Comparison of ENCODE assay signal across 32 mouse cellular contexts in genomic region chr12:32008728-32009127, GRCm38 (mm10). TPM values are rescaled to one million over a fixed set of nuclear protein-coding genes. Genes with fewer than 3 reads are reported as not detected.
DNase-seq lines count a peak whose midpoint lies in the region; ATAC-seq and TF ChIP-seq lines count a peak whose summit lies in the region.
"Had no signal": no experiment of that assay in that cellular context is flagged by ENCODE, and none has a peak within 500 bp of the region (broad histone marks: within the 10 kb centered on the region; RNA-seq: fewer than 3 reads in every experiment).

No protein-coding gene starts in this region.

- no peak for TF ChIP-seq EP300 in liver, postnatal 0 days (IDR thresholded peaks at IDR 0.05; ENCODE audit: low read depth)

- no peak overlapping the region for H3K4me3 ChIP-seq in thymus, adult 2 months (ENCODE audit: control insufficient read depth, insufficient read depth, low read length)
- H3K4me3 ChIP-seq in brown adipose tissue, adult 24 weeks (ENCODE audit: insufficient read depth, low read depth, low read length), result no peak overlapping the region
- no peak overlapping the region for H3K4me3 ChIP-seq in liver, postnatal 0 days (ENCODE audit: low read depth, low read length)
- H3K4me3 ChIP-seq in forebrain, embryonic 12.5 days (replicated peaks), result no peak overlapping the region
- H3K4me3 ChIP-seq: embryonic facial prominence, embryonic 10.5 days; embryonic facial prominence, embryonic 15.5 days; forebrain, embryonic 13.5 days; heart, embryonic 13.5 days; hindbrain, embryonic 10.5 days; hindbrain, embryonic 15.5 days; kidney, embryonic 15.5 days had no signal

- H3K9ac ChIP-seq in liver, postnatal 0 days (replicated peaks), result no peak overlapping the region
- no peak overlapping the region for H3K9ac ChIP-seq in forebrain, embryonic 12.5 days
- H3K9ac ChIP-seq: embryonic facial prominence, embryonic 15.5 days; forebrain, embryonic 13.5 days; heart, embryonic 13.5 days; hindbrain, embryonic 15.5 days; kidney, embryonic 15.5 days had no signal

- H3K27ac ChIP-seq in thymus, adult 2 months (ENCODE audit: control insufficient read depth, insufficient read depth, low read length), result peak overlapping the region; percentile 18
- peak overlapping the region; percentile 7; the same call in 1 of the 2 replicates for H3K27ac ChIP-seq in brown adipose tissue, adult 24 weeks (replicated peaks; ENCODE audit: low read depth, low read length)
- H3K27ac ChIP-seq in liver, postnatal 0 days (ENCODE audit: low read depth), result no peak overlapping the region; the same call in 1 of the 2 replicates
- no peak overlapping the region for H3K27ac ChIP-seq in forebrain, embryonic 12.5 days
- H3K27ac ChIP-seq: embryonic facial prominence, embryonic 15.5 days; forebrain, embryonic 13.5 days; heart, embryonic 13.5 days; hindbrain, embryonic 10.5 days; hindbrain, embryonic 15.5 days; stomach, postnatal 0 days had no signal

- no peak overlapping the region for H3K4me2 ChIP-seq in liver, postnatal 0 days (ENCODE audit: low read depth, low read length)
- H3K4me2 ChIP-seq in forebrain, embryonic 12.5 days, result no peak overlapping the region
- H3K4me2 ChIP-seq: embryonic facial prominence, embryonic 15.5 days; forebrain, embryonic 13.5 days; heart, embryonic 13.5 days; hindbrain, embryonic 15.5 days; kidney, embryonic 15.5 days had no signal

- ATAC-seq in liver, postnatal 0 days, result no peak
- ATAC-seq in monocyte, adult 5-6 weeks (replicated peaks; ENCODE audit: insufficient number of reproducible peaks, low FRiP score, low TSS enrichment, poor library complexity, severe bottlenecking), result 0 out of 2 replicates have a peak, but pooled peaks have one; percentile 32
- ATAC-seq in forebrain, embryonic 12.5 days (ENCODE audit: low FRiP score), result no peak
- ATAC-seq: forebrain, embryonic 13.5 days; inflammation-experienced regulatory T-cells, adult 6 months; lung, postnatal 0 days had no signal

- H3K9me3 ChIP-seq in liver, postnatal 0 days (ENCODE audit: low read length), result no peaks in the 10 kb centered on the region
- peaks cover 8% of the 10 kb centered on the region for H3K9me3 ChIP-seq in forebrain, embryonic 12.5 days
- H3K9me3 ChIP-seq: embryonic facial prominence, embryonic 15.5 days; forebrain, embryonic 13.5 days; hindbrain, embryonic 15.5 days; kidney, embryonic 15.5 days had no signal

- 25% methylated on average over 5 of the region's 5 CpGs for WGBS in thymus, adult 2 months
- WGBS in liver, postnatal 0 days (ENCODE audit: insufficient replicate concordance), result 59% methylated on average over 5 of the region's 5 CpGs
- 85% methylated on average over 5 of the region's 5 CpGs for WGBS in forebrain, embryonic 12.5 days

- H3K36me3 ChIP-seq in thymus, adult 2 months (ENCODE audit: control insufficient read depth, insufficient read depth, low read length), result no peaks in the 10 kb centered on the region
- no peaks in the 10 kb centered on the region for H3K36me3 ChIP-seq in liver, postnatal 0 days (replicated peaks; ENCODE audit: insufficient read depth, low read length)
- no peaks in the 10 kb centered on the region for H3K36me3 ChIP-seq in forebrain, embryonic 12.5 days (replicated peaks)
- H3K36me3 ChIP-seq: embryonic facial prominence, embryonic 10.5 days; embryonic facial prominence, embryonic 15.5 days; heart, embryonic 13.5 days; hindbrain, embryonic 15.5 days; kidney, embryonic 15.5 days had no signal

- no peak for DNase-seq in thymus, adult 2 months
- no peak for DNase-seq in thymus, postnatal 14 days
- DNase-seq in liver, postnatal 0 days, result peak; percentile 29
- DNase-seq in left cerebral cortex, adult 18-20 months (ENCODE audit: low spot score in 2 of 2), result no peak
- no peak for DNase-seq in kidney, postnatal 4 days
- DNase-seq: adrenal gland, postnatal 10 days; cerebellum, adult 18-20 months; cerebellum, postnatal 14 days; gastrocnemius, postnatal 14 days; heart, postnatal 10 days; kidney, adult 11 months; kidney, postnatal 36 days; left cerebral cortex, postnatal 4 days; lung, adult 18-20 months; midbrain, embryonic 14.5 days; right cerebral cortex, adult 18-20 months; spleen, adult 18-20 months; thymus, adult 18-20 months had no signal

- H3K4me1 ChIP-seq in thymus, adult 2 months (replicated peaks; ENCODE audit: control insufficient read depth, insufficient read depth, low read length), result peaks cover 27% of the 10 kb centered on the region
- peaks cover 2% of the 10 kb centered on the region; the same call in 1 of the 2 replicates for H3K4me1 ChIP-seq in brown adipose tissue, adult 24 weeks (ENCODE audit: control insufficient read depth, insufficient read depth, insufficient read length, low read length)
- H3K4me1 ChIP-seq in liver, postnatal 0 days (ENCODE audit: insufficient read depth), result peaks cover 17% of the 10 kb centered on the region
- H3K4me1 ChIP-seq in forebrain, embryonic 12.5 days, result no peaks in the 10 kb centered on the region
- H3K4me1 ChIP-seq: embryonic facial prominence, embryonic 15.5 days; forebrain, embryonic 13.5 days; hindbrain, embryonic 15.5 days; kidney, embryonic 15.5 days had no signal

- H3K27me3 ChIP-seq in thymus, adult 2 months (ENCODE audit: control insufficient read depth, insufficient read depth, low read length), result no peaks in the 10 kb centered on the region
- H3K27me3 ChIP-seq in liver, postnatal 0 days (ENCODE audit: insufficient read depth, low read length), result no peaks in the 10 kb centered on the region
- H3K27me3 ChIP-seq in forebrain, embryonic 12.5 days, result no peaks in the 10 kb centered on the region
- H3K27me3 ChIP-seq: CH12.LX; embryonic facial prominence, embryonic 15.5 days; forebrain, embryonic 13.5 days; heart, embryonic 13.5 days; hindbrain, embryonic 15.5 days; kidney, embryonic 15.5 days had no signal

- TF ChIP-seq CTCF in thymus, adult 2 months (IDR thresholded peaks at IDR 0.05; ENCODE audit: borderline replicate concordance, control insufficient read depth, extremely low read depth, insufficient read depth, low read length, poor library complexity), result no peak
- TF ChIP-seq CTCF in liver, postnatal 0 days (IDR thresholded peaks at IDR 0.05; ENCODE audit: low read depth), result no peak

- no peak for TF ChIP-seq POLR2A in thymus, adult 2 months (IDR thresholded peaks at IDR 0.05; ENCODE audit: control insufficient read depth, extremely low read depth, insufficient read depth, low read length, poor library complexity)

RNA-seq across cellular contexts. Expression of gene Prkar2b, which starts 52.4 kb away (rescaled TPM):
- 10.9 and 19.9 TPM in 2 replicates for polyA plus RNA-seq in thymus, adult 2 months (2012; rRNA removed)
- 809 and 945 TPM in 2 replicates for polyA plus RNA-seq in brown adipose tissue, adult 24 weeks (2012; ENCODE audit: insufficient read depth, insufficient read length, missing spikeins)
- polyA plus RNA-seq in liver, postnatal 0 days (2015; fragmentation: Nextera tagmentation; extraction: Ambion mirVana), result 34.0 and 34.6 TPM in 2 replicates
- total RNA-seq in monocyte, adult 5-6 weeks (2017), result 7.4 to 40.0 TPM (median 13.8 TPM) in 3 replicates
- 66.7 and 68.4 TPM in 2 replicates for polyA plus RNA-seq in forebrain, embryonic 12.5 days (2016; fragmentation: Nextera tagmentation; extraction: Ambion mirVana)
- 10 to 100 TPM; 72.3 to 76.7 TPM for total RNA-seq in left cerebral cortex, adult 18-20 months (2021)

RNA-seq across cellular contexts. Expression of gene Hbp1, which starts 58.4 kb away (rescaled TPM):
- polyA plus RNA-seq in thymus, adult 2 months (2012; rRNA removed), result 74.9 and 94.9 TPM in 2 replicates
- polyA plus RNA-seq in brown adipose tissue, adult 24 weeks (2012; ENCODE audit: insufficient read depth, insufficient read length, missing spikeins), result 57.8 and 69.0 TPM in 2 replicates
- 47.3 and 50.1 TPM in 2 replicates for polyA plus RNA-seq in liver, postnatal 0 days (2015; fragmentation: Nextera tagmentation; extraction: Ambion mirVana)
- total RNA-seq in monocyte, adult 5-6 weeks (2017), result 136 to 288 TPM (median 244 TPM) in 3 replicates
- polyA plus RNA-seq in forebrain, embryonic 12.5 days (2016; fragmentation: Nextera tagmentation; extraction: Ambion mirVana), result 81.3 and 85.2 TPM in 2 replicates
- 10 to 100 TPM; 20.9 to 21.2 TPM for total RNA-seq in left cerebral cortex, adult 18-20 months (2021)

Comparison
In these comparisons a context has a peak if more than half of its experiments do, and no peak if none do; other contexts are left out.
1. H3K27ac ChIP-seq: peak in thymus, adult 2 months (single experiment) and brown adipose tissue, adult 24 weeks (single experiment); none in liver, postnatal 0 days (single experiment) and forebrain, embryonic 12.5 days (single experiment).
2. RNA of gene Prkar2b, which starts 52.4 kb away (polyA plus RNA-seq): 809 to 945 TPM in brown adipose tissue, adult 24 weeks; 66.7 to 68.4 TPM in forebrain, embryonic 12.5 days, 34.0 to 34.6 TPM in liver, postnatal 0 days and 10.9 to 19.9 TPM in thymus, adult 2 months; every median in the first group is over 10 times any median in the second.